Mouse (Mus musculus) spleen, adult 2 months (tissue): Measurements from ENCODE around the gene Rab3c.

Experiments used
- CTCF ChIP-seq: fragments of 200-500 bp; IDR thresholded peaks from 2 replicates; pipeline ENCODE4 v1.5.1; 2011; ENCODE audit warnings: mild to moderate bottlenecking, inconsistent platforms; ENCODE audit not compliant: insufficient read depth, insufficient read length, insufficient replicate concordance; ENCODE audit errors: extremely low read depth
- POLR2A ChIP-seq: fragments of 200-500 bp; IDR thresholded peaks from 2 replicates; pipeline ENCODE4 v1.6.1; 2011; ENCODE audit warnings: low read depth, low read length, inconsistent platforms

- TF ChIP-seq CTCF (no peak), POLR2A (no peak)
Observed at GRCm38 (mm10) chr13:110260649-110261048, 20.1 kb downstream of the Rab3c start.
